ENCODE assay signal across 27 mouse cellular contexts in genomic region chr7:24827181-24827580, GRCm38 (mm10). TPM values are rescaled to one million over a fixed set of nuclear protein-coding genes. Genes with fewer than 3 reads are reported as not detected.
A peak's percentile ranks its signal among the peaks of the same experiment; 100 is the strongest.
DNase-seq lines count a peak whose midpoint lies in the region; ATAC-seq and TF ChIP-seq lines count a peak whose summit lies in the region.
"Had no signal": no experiment of that assay in that cellular context is flagged by ENCODE, and none has a peak within 500 bp of the region (broad histone marks: within the 10 kb centered on the region; RNA-seq: fewer than 3 reads in every experiment).

No protein-coding gene starts in this region.

- no peak overlapping the region for H3K4me2 ChIP-seq in liver, postnatal 0 days (ENCODE audit: low read depth, low read length)
- no peak overlapping the region for H3K4me2 ChIP-seq in kidney, embryonic 16.5 days (replicated peaks; ENCODE audit: low read depth, low read length)
- H3K4me2 ChIP-seq: embryonic facial prominence, embryonic 12.5 days; forebrain, embryonic 15.5 days; hindbrain, embryonic 13.5 days had no signal

- H3K27me3 ChIP-seq in cerebellum, adult 2 months (ENCODE audit: control insufficient read depth, insufficient read depth, low read length): no peaks in the 10 kb centered on the region
- no peaks in the 10 kb centered on the region for H3K27me3 ChIP-seq in liver, postnatal 0 days (ENCODE audit: insufficient read depth, low read length)
- H3K27me3 ChIP-seq in kidney, embryonic 16.5 days (ENCODE audit: insufficient read depth, low read length): no peaks in the 10 kb centered on the region
- H3K27me3 ChIP-seq: embryonic facial prominence, embryonic 12.5 days; forebrain, embryonic 15.5 days had no signal

- no peak for TF ChIP-seq CTCF in cerebellum, adult 2 months (IDR thresholded peaks at IDR 0.05; ENCODE audit: borderline replicate concordance, insufficient read depth, low read depth, low read length)
- TF ChIP-seq CTCF in liver, postnatal 0 days (IDR thresholded peaks at IDR 0.05; ENCODE audit: low read depth): no peak

- WGBS in cerebellum, adult 2 months: 24% methylated on average over 4 of the region's 4 CpGs
- 89% methylated on average over 4 of the region's 4 CpGs for WGBS in liver, postnatal 0 days (ENCODE audit: insufficient replicate concordance)
- 94% methylated on average over 4 of the region's 4 CpGs for WGBS in kidney, embryonic 16.5 days

- DNase-seq in cerebellum, postnatal 4 days (ENCODE audit: low spot score in 2 of 2): no peak
- DNase-seq in cerebellum, adult 2 months: peak; percentile 73 to 90
- peak; percentile 52 to 59 for DNase-seq in cerebellum, postnatal 10 days
- DNase-seq in liver, postnatal 0 days: no peak
- no peak for DNase-seq in gastrocnemius, postnatal 14 days
- DNase-seq: adrenal gland, adult 8-10 months; adrenal gland, postnatal 36 days; B cell, adult 2 months; gastrocnemius, postnatal 25 days; heart, postnatal 10 days; heart, postnatal 4 days; kidney, adult 11 months had no signal

- no peak for TF ChIP-seq EP300 in liver, postnatal 0 days (IDR thresholded peaks at IDR 0.05; ENCODE audit: low read depth)

- intact Hi-C loops in gastrocnemius, postnatal 14 days (cut with DNase I; ENCODE audit: low total_unique reads): no loop called here

- no peaks in the 10 kb centered on the region for H3K9me3 ChIP-seq in liver, postnatal 0 days (ENCODE audit: low read length)
- no peaks in the 10 kb centered on the region for H3K9me3 ChIP-seq in kidney, embryonic 16.5 days (ENCODE audit: low read length)
- H3K9me3 ChIP-seq: embryonic facial prominence, embryonic 12.5 days; forebrain, embryonic 15.5 days; G1E had no signal

- ATAC-seq in cerebellum, adult (ENCODE audit: insufficient number of reproducible peaks, low FRiP score, low TSS enrichment): peak; percentile 84; the same call in 1 of the 2 replicates
- ATAC-seq in liver, postnatal 0 days: no peak
- ATAC-seq in kidney, embryonic 16.5 days (ENCODE audit: low FRiP score, low TSS enrichment): no peak
- ATAC-seq: CD4-positive, CD25-positive, alpha-beta regulatory T cell, adult 4 months; forebrain, embryonic 15.5 days; hindbrain, postnatal 0 days had no signal

- H3K9ac ChIP-seq in liver, postnatal 0 days (replicated peaks): no peak overlapping the region
- no peak overlapping the region for H3K9ac ChIP-seq in kidney, embryonic 16.5 days (replicated peaks; ENCODE audit: low read length)
- H3K9ac ChIP-seq: embryonic facial prominence, embryonic 12.5 days; forebrain, embryonic 15.5 days; hindbrain, embryonic 13.5 days had no signal

- no peaks in the 10 kb centered on the region for H3K36me3 ChIP-seq in liver, postnatal 0 days (replicated peaks; ENCODE audit: insufficient read depth, low read length)
- H3K36me3 ChIP-seq in kidney, embryonic 16.5 days (ENCODE audit: insufficient read depth, low read length): no peaks in the 10 kb centered on the region
- H3K36me3 ChIP-seq: embryonic facial prominence, embryonic 12.5 days; forebrain, embryonic 15.5 days; G1E; hindbrain, embryonic 13.5 days had no signal

- peaks cover 12% of the 10 kb centered on the region for H3K4me1 ChIP-seq in cerebellum, adult 2 months (ENCODE audit: control insufficient read depth, insufficient read depth, low read length)
- no peaks in the 10 kb centered on the region for H3K4me1 ChIP-seq in liver, postnatal 0 days (ENCODE audit: insufficient read depth)
- no peaks in the 10 kb centered on the region for H3K4me1 ChIP-seq in kidney, embryonic 16.5 days (ENCODE audit: insufficient read depth, low read length)
- H3K4me1 ChIP-seq: embryonic facial prominence, embryonic 12.5 days; forebrain, embryonic 15.5 days; hindbrain, embryonic 13.5 days had no signal

- TF ChIP-seq POLR2A in cerebellum, adult 2 months (IDR thresholded peaks at IDR 0.05; ENCODE audit: borderline replicate concordance, insufficient read depth, low read length): no peak

- no peak overlapping the region for H3K4me3 ChIP-seq in cerebellum, adult 2 months (replicated peaks; ENCODE audit: insufficient read depth, low read depth, low read length)
- no peak overlapping the region for H3K4me3 ChIP-seq in liver, postnatal 0 days (ENCODE audit: low read depth, low read length)
- no peak overlapping the region for H3K4me3 ChIP-seq in kidney, embryonic 16.5 days (ENCODE audit: low read length)
- H3K4me3 ChIP-seq: embryonic facial prominence, embryonic 12.5 days; forebrain, embryonic 15.5 days; hindbrain, embryonic 13.5 days had no signal

- H3K27ac ChIP-seq in cerebellum, adult 2 months (ENCODE audit: insufficient read depth, low read length): peak overlapping the region; percentile 59; the same call in 1 of the 2 replicates
- no peak overlapping the region for H3K27ac ChIP-seq in liver, postnatal 0 days (ENCODE audit: low read depth)
- H3K27ac ChIP-seq in kidney, embryonic 16.5 days (ENCODE audit: low read length): no peak overlapping the region
- H3K27ac ChIP-seq: embryonic facial prominence, embryonic 12.5 days; forebrain, embryonic 15.5 days; hindbrain, embryonic 13.5 days; hindbrain, postnatal 0 days had no signal

RNA-seq across cellular contexts. Expression of gene Gm9844, which starts 34.8 kb away (rescaled TPM):
- polyA plus RNA-seq in cerebellum, adult 2 months (2012; rRNA removed): 4.8 and 6.4 TPM in 2 replicates
- polyA plus RNA-seq in liver, postnatal 0 days (2015; fragmentation: Nextera tagmentation; extraction: Ambion mirVana): 1.6 and 2.7 TPM in 2 replicates
- polyA plus RNA-seq in kidney, embryonic 16.5 days (2015; fragmentation: Nextera tagmentation; extraction: Ambion mirVana): 8.3 and 21.9 TPM in 2 replicates
- total RNA-seq in gastrocnemius, postnatal 14 days (2021): 1 to 10 TPM in 1 of 2 experiments, not detected in 1; 1.0 TPM
- total RNA-seq: adrenal gland, adult 8-10 months; adrenal gland, postnatal 36 days; G1E; gastrocnemius, postnatal 25 days had no signal

RNA-seq across cellular contexts. Expression of gene Lypd4, which starts 42.6 kb away (rescaled TPM):
- polyA plus RNA-seq in cerebellum, adult 2 months (2012; rRNA removed): not detected in 2 replicates
- not detected in 2 replicates for polyA plus RNA-seq in liver, postnatal 0 days (2015; fragmentation: Nextera tagmentation; extraction: Ambion mirVana)
- not detected in 2 replicates for polyA plus RNA-seq in kidney, embryonic 16.5 days (2015; fragmentation: Nextera tagmentation; extraction: Ambion mirVana)
- total RNA-seq in gastrocnemius, postnatal 14 days (2021): not detected
- total RNA-seq: adrenal gland, adult 8-10 months; adrenal gland, postnatal 36 days; gastrocnemius, postnatal 25 days; granulocyte monocyte progenitor cell, adult 5-6 weeks; heart, postnatal 10 days; heart, postnatal 4 days; hindbrain, postnatal 0 days had no signal
- polyA plus RNA-seq: brain, embryonic 14.5 days; CD4-positive, CD25-positive, alpha-beta regulatory T cell, adult 4 months; cortical plate, adult 2 months; embryonic facial prominence, embryonic 12.5 days; forebrain, embryonic 11.5 days; forebrain, embryonic 15.5 days; frontal cortex, adult 2 months; G1E; heart, embryonic 14.5 days; hindbrain, embryonic 13.5 days; hindbrain, postnatal 0 days; intestine, embryonic 14.5 days had no signal

RNA-seq across cellular contexts. Expression of gene Dmrtc2, which starts 42.7 kb away (rescaled TPM):
- polyA plus RNA-seq in cerebellum, adult 2 months (2012; rRNA removed): not detected in 2 replicates
- polyA plus RNA-seq in liver, postnatal 0 days (2015; fragmentation: Nextera tagmentation; extraction: Ambion mirVana): not detected in 2 replicates
- polyA plus RNA-seq in kidney, embryonic 16.5 days (2015; fragmentation: Nextera tagmentation; extraction: Ambion mirVana): not detected in 2 replicates
- total RNA-seq in gastrocnemius, postnatal 14 days (2021): not detected
- total RNA-seq: adrenal gland, adult 8-10 months; adrenal gland, postnatal 36 days; G1E; gastrocnemius, postnatal 25 days; granulocyte monocyte progenitor cell, adult 5-6 weeks; heart, postnatal 10 days; heart, postnatal 4 days; hindbrain, postnatal 0 days had no signal
- polyA plus RNA-seq: CD4-positive, CD25-positive, alpha-beta regulatory T cell, adult 4 months; cortical plate, adult 2 months; embryonic facial prominence, embryonic 12.5 days; forebrain, embryonic 11.5 days; forebrain, embryonic 15.5 days; frontal cortex, adult 2 months; G1E; heart, embryonic 14.5 days; intestine, embryonic 14.5 days had no signal

RNA-seq across cellular contexts. Expression of gene Ceacam10, which starts 50.2 kb away (rescaled TPM):
- 0.29 and 0.30 TPM in 2 replicates for polyA plus RNA-seq in cerebellum, adult 2 months (2012; rRNA removed)
- polyA plus RNA-seq in liver, postnatal 0 days (2015; fragmentation: Nextera tagmentation; extraction: Ambion mirVana): 5.0 and 5.3 TPM in 2 replicates
- 0.44 TPM in 1 of 2 replicates, not detected in the other for polyA plus RNA-seq in kidney, embryonic 16.5 days (2015; fragmentation: Nextera tagmentation; extraction: Ambion mirVana)
- total RNA-seq in gastrocnemius, postnatal 14 days (2021): not detected
- total RNA-seq: adrenal gland, postnatal 36 days; gastrocnemius, postnatal 25 days; heart, postnatal 10 days; hindbrain, postnatal 0 days had no signal
- polyA plus RNA-seq: CD4-positive, CD25-positive, alpha-beta regulatory T cell, adult 4 months; forebrain, embryonic 11.5 days; forebrain, embryonic 15.5 days; frontal cortex, adult 2 months; G1E; heart, embryonic 14.5 days; hindbrain, embryonic 13.5 days; intestine, embryonic 14.5 days had no signal

RNA-seq across cellular contexts. Expression of gene Rps19, which starts 57.0 kb away (rescaled TPM):
- polyA plus RNA-seq in cerebellum, adult 2 months (2012; rRNA removed): 282 and 314 TPM in 2 replicates
- 1,140 and 1,164 TPM in 2 replicates for polyA plus RNA-seq in liver, postnatal 0 days (2015; fragmentation: Nextera tagmentation; extraction: Ambion mirVana)
- 2,217 and 2,364 TPM in 2 replicates for polyA plus RNA-seq in kidney, embryonic 16.5 days (2015; fragmentation: Nextera tagmentation; extraction: Ambion mirVana)
- total RNA-seq in gastrocnemius, postnatal 14 days (2021): 100 to 1,000 TPM; 481 to 524 TPM

Comparison
In these comparisons a context has a peak if more than half of its experiments do, and no peak if none do; other contexts are left out.
1. DNase-seq: peak in cerebellum, adult 2 months (2 of 2) and cerebellum, postnatal 10 days (2 of 2); none in cerebellum, postnatal 4 days (0 of 2), liver, postnatal 0 days (single experiment) and gastrocnemius, postnatal 14 days (single experiment).